Mouse (Mus musculus) cerebellum, adult 2 months (tissue): ENCODE data around the gene Acyp1. TPM values are rescaled to one million over a fixed set of nuclear protein-coding genes. Genes with fewer than 3 reads are reported as not detected.

Source experiments
- DNase-seq, 2 experiments: peaks; one replicate each; pipeline ENCODE4 v3.0.0; 2021
- H3K27ac ChIP-seq: fragments of 200-500 bp; 2 replicates; pipeline ENCODE4 v1.5.1; 2012; ENCODE audit warnings: low read length, control low read depth, inconsistent platforms; ENCODE audit not compliant: insufficient read depth
- H3K27me3 ChIP-seq: fragments of 200-500 bp; 2 replicates; pipeline ENCODE4 v1.6.1; 2012; ENCODE audit warnings: inconsistent platforms, mild to moderate bottlenecking, low read length, moderate library complexity; ENCODE audit not compliant: control insufficient read depth, insufficient read depth
- H3K4me1 ChIP-seq: fragments of 200-500 bp; 2 replicates; pipeline ENCODE4 v1.6.1; 2011; ENCODE audit warnings: low read length; ENCODE audit not compliant: control insufficient read depth, insufficient read depth
- H3K4me3 ChIP-seq: fragments of 200-500 bp; replicated peaks from 2 replicates; pipeline ENCODE3; 2011; ENCODE audit warnings: mild to moderate bottlenecking, low read depth, low read length, control low read depth; ENCODE audit not compliant: insufficient read depth
- CTCF ChIP-seq: fragments of 200-500 bp; IDR thresholded peaks from 2 replicates; pipeline ENCODE4 v1.5.1; 2011; ENCODE audit warnings: low read depth, mild to moderate bottlenecking, control low read depth, low read length, moderate library complexity, borderline replicate concordance; ENCODE audit not compliant: insufficient read depth
- POLR2A ChIP-seq: fragments of 200-500 bp; IDR thresholded peaks from 2 replicates; pipeline ENCODE4 v1.6.1; 2011; ENCODE audit warnings: low read length, control low read depth, borderline replicate concordance; ENCODE audit not compliant: insufficient read depth
- WGBS: fragments of 180-500 bp; shearing (Covaris S2); methylation state at CpG from one replicate; pipeline ENCODE4 v1.1.7; 2018; 5-methylcytosine and 5-hydroxymethylcytosine counted together
- polyA plus RNA-seq: library from polyadenylated mRNA; depleted of rRNA; stranded (reverse); fragments of >200 nt; gene quantifications from 2 replicates; pipeline ENCODE4 v1.2.3, GENCODE M21; 2012; rRNA removed

Gene Acyp1
- polyA plus RNA-seq, 1 experiment, result 77.8 TPM

GRCm38 (mm10) chr12:85257008-85257639 lies 31.1 kb downstream of the Acyp1 start:
- H3K4me1 ChIP-seq, result no peaks in the 10 kb centered on the region
- no peak overlapping the region for H3K4me3 ChIP-seq
- 87% methylated on average over 7 of the region's 7 CpGs for WGBS
- no peak for TF ChIP-seq CTCF
- TF ChIP-seq POLR2A, result no peak
- H3K27me3 ChIP-seq, result no peaks in the 10 kb centered on the region
- DNase-seq, result no peak
- H3K27ac ChIP-seq, result no peak overlapping the region

GRCm38 (mm10) chr12:85256074-85256751 lies 32.0 kb downstream of the Acyp1 start:
- Histone ChIP-seq H3K27ac (no peak overlapping the region), H3K4me3 (no peak overlapping the region), H3K27me3 (no peaks in the 10 kb centered on the region), H3K4me1 (no peaks in the 10 kb centered on the region)
- TF ChIP-seq CTCF, result no peak
- TF ChIP-seq POLR2A, result no peak
- WGBS, result 36% methylated on average over 7 of the region's 7 CpGs
- no peak for DNase-seq

GRCm38 (mm10) chr12:85252083-85252482 lies 36.2 kb downstream of the Acyp1 start:
- no peaks in the 10 kb centered on the region for H3K27me3 ChIP-seq
- TF ChIP-seq POLR2A (no peak), CTCF (no peak)
- H3K4me3 ChIP-seq, result no peak overlapping the region
- DNase-seq, result no peak
- no peak overlapping the region for H3K27ac ChIP-seq
- H3K4me1 ChIP-seq, result no peaks in the 10 kb centered on the region
- 83% methylated on average over 3 of the region's 3 CpGs for WGBS

GRCm38 (mm10) chr12:85237553-85237952 lies 50.7 kb downstream of the Acyp1 start:
- Histone ChIP-seq H3K4me1 (no peaks in the 10 kb centered on the region), H3K4me3 (no peak overlapping the region), H3K27ac (no peak overlapping the region), H3K27me3 (no peaks in the 10 kb centered on the region)
- DNase-seq, result no peak
- 90% methylated on average over 5 of the region's 5 CpGs for WGBS
- no peak for TF ChIP-seq POLR2A
- no peak for TF ChIP-seq CTCF

GRCm38 (mm10) chr12:85233376-85234358 lies 54.6 kb downstream of the Acyp1 start:
- DNase-seq, result no peak
- no peak for TF ChIP-seq POLR2A
- TF ChIP-seq CTCF, result no peak
- Histone ChIP-seq H3K4me1 (no peaks in the 10 kb centered on the region), H3K4me3 (no peak overlapping the region), H3K27me3 (no peaks in the 10 kb centered on the region), H3K27ac (no peak overlapping the region)
- 74% methylated on average over 21 of the region's 21 CpGs for WGBS

- 59% methylated on average over 15 of the region's 15 CpGs for WGBS
- H3K4me3 ChIP-seq, result no peak overlapping the region
These were observed 60.2 kb downstream of the Acyp1 start for GRCm38 (mm10) chr12:85227876-85228599.

GRCm38 (mm10) chr12:85227227-85227626 lies 61.0 kb downstream of the Acyp1 start:
- no peak overlapping the region for H3K27ac ChIP-seq
- no peak for DNase-seq
- 32% methylated on average over 7 of the region's 7 CpGs for WGBS
- H3K4me1 ChIP-seq, result no peaks in the 10 kb centered on the region
- no peaks in the 10 kb centered on the region for H3K27me3 ChIP-seq
- no peak for TF ChIP-seq CTCF
- TF ChIP-seq POLR2A, result no peak
- H3K4me3 ChIP-seq, result no peak overlapping the region

More at GRCm38 (mm10) chr12:85227876-85228599, 60.2 kb downstream of the Acyp1 start:
- no peaks in the 10 kb centered on the region for H3K4me1 ChIP-seq
- no peak overlapping the region for H3K27ac ChIP-seq
- DNase-seq, result no peak
- H3K27me3 ChIP-seq, result no peaks in the 10 kb centered on the region
- no peak for TF ChIP-seq CTCF
- no peak for TF ChIP-seq POLR2A

Other genes with a start within 250 kb of the Acyp1 start
- 1.6 and 1.9 TPM in 2 replicates for gene Prox2, start 177.7 kb downstream of the Acyp1 start, polyA plus RNA-seq
- 180 and 185 TPM in 2 replicates for gene Dlst, start 177.6 kb downstream of the Acyp1 start, polyA plus RNA-seq
- gene Rps6kl1, start 137.2 kb downstream of the Acyp1 start, polyA plus RNA-seq, result 35.2 and 36.5 TPM in 2 replicates
- gene Pgf, start 110.6 kb downstream of the Acyp1 start, polyA plus RNA-seq, result 5.1 and 6.1 TPM in 2 replicates
- gene Eif2b2, start 69.0 kb downstream of the Acyp1 start, polyA plus RNA-seq, result 105 and 109 TPM in 2 replicates
- 11.7 and 12.1 TPM in 2 replicates for gene Mlh3, start 17.8 kb downstream of the Acyp1 start, polyA plus RNA-seq
- 0.95 and 1.1 TPM in 2 replicates for gene Zc2hc1c, start 153 bp upstream of the Acyp1 start, polyA plus RNA-seq
- gene Nek9, start 50.9 kb upstream of the Acyp1 start, polyA plus RNA-seq, result 38.6 and 40.1 TPM in 2 replicates
- gene Tmed10, start 86.4 kb upstream of the Acyp1 start, polyA plus RNA-seq, result 174 and 178 TPM in 2 replicates
- gene Fos, start 185.5 kb upstream of the Acyp1 start, polyA plus RNA-seq, result 16.6 and 22.4 TPM in 2 replicates